Mouse (Mus musculus): ENCODE measurements at regions not wholly inside any gene's neighbourhood (a gene's known extent, or its start where the extent isn't known, plus 50 kb on each side); places are given as distances from the start of the nearest gene placed in this dataset.
"Not testable (repeated sequence)": the region's sequence is repeated elsewhere in the genome, so short reads cannot be mapped to it uniquely, and the experiment has no call there.

DNA sequence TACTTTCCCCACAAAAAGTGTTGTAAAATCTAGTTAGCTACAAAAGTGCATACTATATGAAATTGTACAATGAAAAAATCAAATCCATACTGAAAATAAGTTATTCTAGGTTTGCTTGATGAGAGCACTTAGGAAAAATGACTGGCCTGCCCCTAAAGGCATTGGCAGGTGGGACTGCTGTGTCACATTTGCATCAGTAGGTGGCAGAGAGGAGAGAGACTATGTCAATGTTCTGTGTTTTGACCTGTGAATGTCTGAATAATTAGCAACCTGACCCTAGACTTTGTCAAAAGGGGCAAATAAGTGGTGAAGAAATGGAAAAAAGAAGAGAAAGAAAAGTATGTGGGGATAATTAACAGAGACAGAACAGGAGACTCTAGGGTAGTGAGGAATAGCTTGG is 997.0 kb upstream of the Tacstd2 start:
- Histone ChIP-seq H3K9ac (replicated peaks; ENCODE audit: low read length) (no peak overlapping the region), H3K4me1 (ENCODE audit: control insufficient read depth, insufficient read depth, low read length) (no peaks in the 10 kb centered on the region), H3K36me3 (ENCODE audit: control insufficient read depth, insufficient read depth, low read length) (no peaks in the 10 kb centered on the region), H3K27me3 (ENCODE audit: control insufficient read depth, insufficient read depth, low read length) (no peaks in the 10 kb centered on the region), H3K4me2 (ENCODE audit: low read length) (no peak overlapping the region), H3K4me3 (replicated peaks; ENCODE audit: low read depth, low read length) (no peak overlapping the region), H3K27ac (replicated peaks; ENCODE audit: low read depth, low read length) (no peak overlapping the region), H3K9me3 (ENCODE audit: control insufficient read depth, low read length) (no peaks in the 10 kb centered on the region)
- DNase-seq, result no peak
- no peak for ATAC-seq (ENCODE audit: low FRiP score, low TSS enrichment)

GRCm38 (mm10) chr6:68503937-68504336 is 968.3 kb upstream of the Tacstd2 start:
- Histone ChIP-seq H3K27ac (replicated peaks; ENCODE audit: low read depth, low read length) (no peak overlapping the region), H3K4me2 (ENCODE audit: low read length) (no peak overlapping the region), H3K27me3 (ENCODE audit: control insufficient read depth, insufficient read depth, low read length) (no peaks in the 10 kb centered on the region), H3K9me3 (ENCODE audit: control insufficient read depth, low read length) (no peaks in the 10 kb centered on the region), H3K4me1 (ENCODE audit: control insufficient read depth, insufficient read depth, low read length) (no peaks in the 10 kb centered on the region), H3K36me3 (ENCODE audit: control insufficient read depth, insufficient read depth, low read length) (no peaks in the 10 kb centered on the region), H3K4me3 (replicated peaks; ENCODE audit: low read depth, low read length) (no peak overlapping the region), H3K9ac (replicated peaks; ENCODE audit: low read length) (no peak overlapping the region)
- peak; percentile 2 for DNase-seq
- no peak for ATAC-seq (ENCODE audit: low FRiP score, low TSS enrichment)

GRCm38 (mm10) chr6:68481137-68481536 is 945.5 kb upstream of the Tacstd2 start:
- no peak overlapping the region for H3K4me3 ChIP-seq (replicated peaks; ENCODE audit: low read depth, low read length)
- ATAC-seq (ENCODE audit: low FRiP score, low TSS enrichment) (no peak), DNase-seq (no peak)
- no peak overlapping the region for H3K4me2 ChIP-seq (ENCODE audit: low read length)
- no peaks in the 10 kb centered on the region for H3K9me3 ChIP-seq (ENCODE audit: control insufficient read depth, low read length)
- H3K27me3 ChIP-seq (ENCODE audit: control insufficient read depth, insufficient read depth, low read length), result no peaks in the 10 kb centered on the region
- H3K9ac ChIP-seq (replicated peaks; ENCODE audit: low read length), result no peak overlapping the region
- H3K36me3 ChIP-seq (ENCODE audit: control insufficient read depth, insufficient read depth, low read length), result no peaks in the 10 kb centered on the region
- WGBS, result 62% methylated on average over 1 of the region's 1 CpGs
- no peaks in the 10 kb centered on the region for H3K4me1 ChIP-seq (ENCODE audit: control insufficient read depth, insufficient read depth, low read length)
- no peak overlapping the region for H3K27ac ChIP-seq (replicated peaks; ENCODE audit: low read depth, low read length)

- ATAC-seq (ENCODE audit: low FRiP score, low TSS enrichment), result no peak
Observed at GRCm38 (mm10) chr6:68474872-68475271, 939.3 kb upstream of the Tacstd2 start.

GRCm38 (mm10) chr6:68453061-68453803 is 917.6 kb upstream of the Tacstd2 start:
- H3K27me3 ChIP-seq (ENCODE audit: control insufficient read depth, insufficient read depth, low read length); H3K4me3 ChIP-seq (replicated peaks; ENCODE audit: low read depth, low read length); H3K4me2 ChIP-seq (ENCODE audit: low read length); H3K36me3 ChIP-seq (ENCODE audit: control insufficient read depth, insufficient read depth, low read length); H3K9me3 ChIP-seq (ENCODE audit: control insufficient read depth, low read length); ATAC-seq (ENCODE audit: low FRiP score, low TSS enrichment); H3K9ac ChIP-seq (replicated peaks; ENCODE audit: low read length); H3K27ac ChIP-seq (replicated peaks; ENCODE audit: low read depth, low read length); H3K4me1 ChIP-seq (ENCODE audit: control insufficient read depth, insufficient read depth, low read length); DNase-seq: not testable (repeated sequence)
- WGBS, result 87% methylated on average over 5 of the region's 5 CpGs

More at GRCm38 (mm10) chr6:68474872-68475271, 939.3 kb upstream of the Tacstd2 start:
- H3K4me3 ChIP-seq (replicated peaks; ENCODE audit: low read depth, low read length), result no peak overlapping the region
- DNase-seq, result no peak
- no peaks in the 10 kb centered on the region for H3K9me3 ChIP-seq (ENCODE audit: control insufficient read depth, low read length)
- no peaks in the 10 kb centered on the region for H3K36me3 ChIP-seq (ENCODE audit: control insufficient read depth, insufficient read depth, low read length)
- H3K27me3 ChIP-seq (ENCODE audit: control insufficient read depth, insufficient read depth, low read length), result no peaks in the 10 kb centered on the region
- H3K4me2 ChIP-seq (ENCODE audit: low read length), result no peak overlapping the region
- no peak overlapping the region for H3K9ac ChIP-seq (replicated peaks; ENCODE audit: low read length)
- no peak overlapping the region for H3K27ac ChIP-seq (replicated peaks; ENCODE audit: low read depth, low read length)
- no peaks in the 10 kb centered on the region for H3K4me1 ChIP-seq (ENCODE audit: control insufficient read depth, insufficient read depth, low read length)

- DNase-seq (no peak), ATAC-seq (ENCODE audit: low FRiP score, low TSS enrichment) (no peak)
- no peak overlapping the region for H3K4me2 ChIP-seq (ENCODE audit: low read length)
- H3K27me3 ChIP-seq (ENCODE audit: control insufficient read depth, insufficient read depth, low read length), result no peaks in the 10 kb centered on the region
- 81% methylated on average over 3 of the region's 3 CpGs for WGBS
- H3K27ac ChIP-seq (replicated peaks; ENCODE audit: low read depth, low read length), result no peak overlapping the region
- H3K36me3 ChIP-seq (ENCODE audit: control insufficient read depth, insufficient read depth, low read length), result no peaks in the 10 kb centered on the region
- no peak overlapping the region for H3K4me3 ChIP-seq (replicated peaks; ENCODE audit: low read depth, low read length)
- no peaks in the 10 kb centered on the region for H3K9me3 ChIP-seq (ENCODE audit: control insufficient read depth, low read length)
- H3K9ac ChIP-seq (replicated peaks; ENCODE audit: low read length), result no peak overlapping the region
- no peaks in the 10 kb centered on the region for H3K4me1 ChIP-seq (ENCODE audit: control insufficient read depth, insufficient read depth, low read length)
Observed at GRCm38 (mm10) chr6:68449042-68449832, 913.6 kb upstream of the Tacstd2 start.

DNA sequence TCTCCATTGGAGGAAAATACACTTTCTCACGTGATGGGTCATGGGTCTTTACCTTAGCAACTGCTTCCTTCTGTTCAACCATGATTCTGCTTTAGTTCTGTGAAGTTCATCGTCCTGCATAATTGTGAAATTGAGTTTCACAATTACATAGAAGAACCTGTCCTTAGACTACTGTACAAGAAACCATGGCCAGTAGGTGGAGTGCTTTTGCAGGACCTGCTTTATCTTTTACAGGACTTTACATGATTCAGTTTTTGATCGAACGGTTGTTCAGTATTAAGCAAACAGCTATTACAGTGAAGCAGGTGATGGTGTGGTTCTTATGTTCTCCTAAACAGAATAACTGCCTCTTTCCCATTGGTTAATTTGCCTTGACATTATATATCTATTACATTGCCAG is 910.2 kb upstream of the Tacstd2 start:
- Histone ChIP-seq H3K36me3 (ENCODE audit: control insufficient read depth, insufficient read depth, low read length) (no peaks in the 10 kb centered on the region), H3K4me2 (ENCODE audit: low read length) (no peak overlapping the region), H3K4me1 (ENCODE audit: control insufficient read depth, insufficient read depth, low read length) (no peaks in the 10 kb centered on the region), H3K9me3 (ENCODE audit: control insufficient read depth, low read length) (no peaks in the 10 kb centered on the region), H3K27ac (replicated peaks; ENCODE audit: low read depth, low read length) (no peak overlapping the region), H3K27me3 (ENCODE audit: control insufficient read depth, insufficient read depth, low read length) (no peaks in the 10 kb centered on the region), H3K4me3 (replicated peaks; ENCODE audit: low read depth, low read length) (no peak overlapping the region), H3K9ac (replicated peaks; ENCODE audit: low read length) (no peak overlapping the region)
- DNase-seq (no peak), ATAC-seq (ENCODE audit: low FRiP score, low TSS enrichment) (no peak)
- WGBS, result 82% methylated on average over 4 of the region's 4 CpGs

DNA sequence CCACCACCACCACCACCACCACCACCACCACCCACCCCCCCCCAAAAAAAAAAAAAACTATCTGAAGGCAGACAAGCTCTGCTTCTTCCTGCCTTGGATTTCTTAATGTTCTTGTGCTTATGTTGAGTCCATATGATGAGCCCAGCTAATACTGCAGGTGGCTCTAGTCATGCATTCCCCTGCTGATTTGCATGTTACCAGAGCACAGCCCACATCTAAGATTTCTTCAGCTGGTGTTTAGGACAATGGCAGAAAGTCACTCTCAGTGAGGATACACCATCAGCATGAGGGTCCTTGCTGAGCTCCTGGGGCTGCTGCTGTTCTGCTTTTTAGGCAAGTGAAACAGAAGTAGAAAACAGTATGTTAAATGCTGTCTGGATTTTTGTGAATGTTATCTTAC is 901.6 kb upstream of the Tacstd2 start:
- Histone ChIP-seq H3K4me3 (replicated peaks; ENCODE audit: low read depth, low read length) (no peak overlapping the region), H3K9ac (replicated peaks; ENCODE audit: low read length) (no peak overlapping the region), H3K4me1 (ENCODE audit: control insufficient read depth, insufficient read depth, low read length) (no peaks in the 10 kb centered on the region), H3K27ac (replicated peaks; ENCODE audit: low read depth, low read length) (no peak overlapping the region), H3K4me2 (ENCODE audit: low read length) (no peak overlapping the region), H3K36me3 (ENCODE audit: control insufficient read depth, insufficient read depth, low read length) (no peaks in the 10 kb centered on the region), H3K9me3 (ENCODE audit: control insufficient read depth, low read length) (no peaks in the 10 kb centered on the region), H3K27me3 (ENCODE audit: control insufficient read depth, insufficient read depth, low read length) (no peaks in the 10 kb centered on the region)
- ATAC-seq (ENCODE audit: low FRiP score, low TSS enrichment), result no peak
- no peak for DNase-seq

All from midbrain, embryonic 14.5 days (tissue).